Mouse (Mus musculus) T-helper 17 cell (primary cell): ENCODE results near the gene Gfra1.

Experiments
- in situ Hi-C, 2 experiments: fragments of 300-600 bp; cut with MboI, MseI; formaldehyde crosslinking; loops; 1 replicate in 1 of 2; 2 replicates in 1 of 2; pipeline ENCODE4 v1.15.1; 2025; ENCODE audit warnings: high pct_unique_total_duplicates in 2 of 2

Gfra1 gene

GRCm38 (mm10) chr19:58336802-58337201, 118.9 kb downstream of the Gfra1 start:
- in situ Hi-C loops, result no loop called here

DNA sequence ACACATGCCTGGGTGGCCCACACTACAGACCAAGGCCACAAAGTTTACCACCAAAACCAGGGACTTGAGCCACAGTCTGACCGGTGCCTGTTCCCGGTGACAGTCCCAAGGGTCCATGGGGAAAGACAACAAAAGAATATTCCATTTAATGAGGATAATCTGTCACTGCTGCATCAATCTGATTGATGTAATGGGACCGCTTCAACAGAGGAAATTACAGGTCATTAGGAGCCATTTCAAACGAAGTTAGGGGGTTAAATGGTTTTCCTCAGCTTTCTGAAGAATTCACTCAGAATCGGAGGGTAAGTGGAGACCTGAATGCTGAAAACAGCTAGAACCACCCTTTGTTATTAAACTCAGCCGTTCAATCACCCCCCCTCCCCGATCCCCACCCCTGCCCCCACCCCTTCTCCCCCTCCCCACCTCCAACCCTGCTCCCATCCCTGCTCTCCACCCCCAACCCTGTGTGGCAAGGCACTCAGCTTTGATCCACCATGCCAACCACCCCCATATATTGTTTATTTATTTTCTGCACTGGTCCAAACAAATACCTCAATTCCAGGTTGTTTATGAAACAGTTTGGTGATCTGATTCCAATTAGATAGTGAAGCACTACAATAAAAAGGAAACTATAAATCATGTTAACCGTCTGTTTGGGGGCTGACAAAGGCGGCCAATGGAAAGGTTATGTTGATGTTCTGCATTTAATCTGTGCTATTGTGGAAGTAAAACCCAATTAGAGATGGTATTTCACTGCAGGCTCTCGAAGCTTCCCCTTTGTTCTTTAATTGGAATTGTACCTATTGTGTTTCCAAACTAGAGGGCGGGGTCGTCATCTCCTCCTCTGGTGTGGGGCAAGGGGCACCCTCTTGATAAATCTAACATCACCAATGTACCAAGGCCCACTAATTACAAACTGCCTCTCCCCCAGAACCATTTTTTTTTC, 119.9 kb downstream of the Gfra1 start:
- in situ Hi-C loops, result no loop called here

DNA sequence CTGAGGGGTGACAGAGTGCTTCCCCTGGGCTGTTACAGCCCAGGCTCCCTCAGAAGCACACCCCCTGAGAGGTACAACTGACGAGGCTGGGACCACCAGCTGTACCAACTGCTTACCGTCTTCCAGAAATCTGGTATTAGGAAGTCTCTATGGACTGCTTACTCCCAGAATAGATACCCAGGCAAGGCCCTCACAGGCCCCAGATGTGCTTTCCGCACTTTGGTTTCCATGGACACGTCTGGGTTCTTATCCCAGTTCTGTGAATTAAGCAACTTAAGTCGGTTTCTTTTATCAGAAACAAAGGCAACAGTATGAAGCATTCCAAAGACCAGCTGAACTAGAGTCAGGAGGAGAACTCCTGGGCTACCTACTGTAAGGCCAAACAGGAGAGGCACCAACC, 126.4 kb downstream of the Gfra1 start:
- in situ Hi-C loops, result no loop called here

- in situ Hi-C loops, result no loop called here
Measured at GRCm38 (mm10) chr19:58328014-58328413, 127.7 kb downstream of the Gfra1 start.

DNA sequence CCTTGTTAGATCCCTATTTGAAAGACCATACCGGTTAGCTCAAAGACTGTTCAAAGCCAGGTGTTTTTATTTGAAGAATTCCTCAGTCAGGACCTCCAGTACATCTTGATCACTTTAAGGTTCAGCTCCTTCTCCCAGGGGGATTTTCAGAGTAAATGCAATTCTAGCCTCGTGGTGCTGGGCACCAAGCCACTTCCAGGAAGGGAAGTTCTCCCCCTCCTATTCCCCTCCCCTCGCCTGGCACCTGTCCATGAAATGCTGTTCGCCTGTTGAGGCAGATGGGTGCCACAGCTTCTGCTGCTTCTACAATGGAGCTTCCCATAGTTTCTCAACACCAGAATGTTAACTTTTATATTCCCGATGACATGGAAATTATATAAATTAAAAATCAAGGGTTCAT, 139.2 kb downstream of the Gfra1 start:
- in situ Hi-C loops, result no loop called here

DNA sequence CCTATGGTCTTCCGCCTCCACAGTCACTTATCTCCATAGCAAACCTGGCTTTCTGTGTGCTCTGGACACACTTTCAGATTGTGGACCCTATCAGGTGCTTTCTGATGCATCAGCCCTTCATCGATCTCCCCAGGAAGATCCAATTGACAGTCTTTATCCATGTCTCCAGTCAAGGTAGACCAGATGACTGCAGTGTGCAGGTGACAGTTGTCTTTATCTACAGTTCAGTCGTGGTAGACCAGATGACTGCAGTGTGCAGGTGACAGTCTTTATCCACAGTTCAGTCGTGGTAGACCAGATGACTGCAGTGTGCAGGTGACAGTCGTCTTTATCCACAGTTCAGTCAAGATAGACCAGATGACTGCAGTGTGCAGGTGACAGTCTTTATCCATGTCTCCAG, 140.0 kb downstream of the Gfra1 start:
- in situ Hi-C loops, result no loop called here

DNA sequence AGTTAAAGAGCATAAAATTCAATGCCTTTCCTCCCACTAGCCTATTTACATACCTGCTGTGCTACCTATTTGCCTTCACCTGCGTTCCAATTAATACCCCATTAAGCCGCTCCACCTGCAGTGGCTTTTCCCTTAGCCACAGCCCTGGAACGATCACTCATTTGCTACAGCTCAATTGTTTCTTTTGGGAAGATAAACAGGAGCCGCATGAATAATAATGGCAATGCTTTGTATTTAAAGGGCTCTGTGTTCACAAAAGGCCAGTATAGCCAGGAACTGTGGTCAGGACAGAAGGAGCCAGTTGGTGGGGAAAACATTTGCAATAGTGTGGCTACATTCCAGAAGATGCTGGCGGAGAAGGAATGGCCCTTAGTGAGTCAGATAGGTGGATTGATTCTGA, 141.1 kb downstream of the Gfra1 start:
- in situ Hi-C loops, result loop anchor here in 1 of 2 experiments (5.0 kb wide), 1 partner anchor 243 kb away; no protein-coding TSS in a partner anchor

DNA sequence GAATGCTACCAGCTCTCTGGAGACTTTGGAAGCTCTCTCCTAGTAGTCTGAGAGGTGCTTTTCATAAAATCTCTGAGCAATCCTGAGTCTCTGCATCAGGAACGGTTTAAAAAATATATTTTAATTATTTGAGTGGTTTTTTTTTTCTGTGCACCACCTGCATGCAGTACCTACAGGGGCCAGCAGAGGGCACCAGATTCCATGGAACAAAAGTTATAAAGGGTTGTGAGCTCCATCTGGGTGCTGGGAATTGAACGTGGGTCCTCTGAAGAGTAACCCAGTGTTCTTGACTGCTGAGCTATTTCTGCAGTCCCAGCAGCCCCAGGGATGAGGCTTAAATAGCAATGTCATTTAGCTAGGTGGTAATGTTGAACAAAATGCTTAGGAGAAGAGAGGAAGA, 141.9 kb downstream of the Gfra1 start:
- in situ Hi-C loops, result loop anchor here in 1 of 2 experiments (5.0 kb wide), 1 partner anchor 244 kb away; no protein-coding TSS in a partner anchor

DNA sequence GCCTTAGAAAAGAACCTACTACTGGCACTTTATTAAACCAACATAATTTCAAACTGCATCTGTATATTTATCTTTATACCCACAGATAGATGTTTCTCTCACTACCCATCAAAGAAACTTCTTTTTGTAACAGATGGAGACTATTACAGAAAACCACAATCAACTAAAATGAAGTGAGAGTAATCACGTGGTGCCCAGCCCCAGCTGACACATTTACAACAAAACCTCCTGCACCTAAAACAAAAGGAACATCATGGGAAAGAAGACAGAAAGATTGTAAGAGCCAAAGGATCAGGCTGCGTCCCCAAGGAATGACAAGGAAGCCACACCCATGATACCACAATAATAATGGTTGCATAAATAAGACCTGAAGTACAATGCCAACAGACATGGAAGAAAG, 143.2 kb downstream of the Gfra1 start:
- in situ Hi-C loops, result loop anchor here in 1 of 2 experiments (5.0 kb wide), 1 partner anchor 245 kb away; no protein-coding TSS in a partner anchor

DNA sequence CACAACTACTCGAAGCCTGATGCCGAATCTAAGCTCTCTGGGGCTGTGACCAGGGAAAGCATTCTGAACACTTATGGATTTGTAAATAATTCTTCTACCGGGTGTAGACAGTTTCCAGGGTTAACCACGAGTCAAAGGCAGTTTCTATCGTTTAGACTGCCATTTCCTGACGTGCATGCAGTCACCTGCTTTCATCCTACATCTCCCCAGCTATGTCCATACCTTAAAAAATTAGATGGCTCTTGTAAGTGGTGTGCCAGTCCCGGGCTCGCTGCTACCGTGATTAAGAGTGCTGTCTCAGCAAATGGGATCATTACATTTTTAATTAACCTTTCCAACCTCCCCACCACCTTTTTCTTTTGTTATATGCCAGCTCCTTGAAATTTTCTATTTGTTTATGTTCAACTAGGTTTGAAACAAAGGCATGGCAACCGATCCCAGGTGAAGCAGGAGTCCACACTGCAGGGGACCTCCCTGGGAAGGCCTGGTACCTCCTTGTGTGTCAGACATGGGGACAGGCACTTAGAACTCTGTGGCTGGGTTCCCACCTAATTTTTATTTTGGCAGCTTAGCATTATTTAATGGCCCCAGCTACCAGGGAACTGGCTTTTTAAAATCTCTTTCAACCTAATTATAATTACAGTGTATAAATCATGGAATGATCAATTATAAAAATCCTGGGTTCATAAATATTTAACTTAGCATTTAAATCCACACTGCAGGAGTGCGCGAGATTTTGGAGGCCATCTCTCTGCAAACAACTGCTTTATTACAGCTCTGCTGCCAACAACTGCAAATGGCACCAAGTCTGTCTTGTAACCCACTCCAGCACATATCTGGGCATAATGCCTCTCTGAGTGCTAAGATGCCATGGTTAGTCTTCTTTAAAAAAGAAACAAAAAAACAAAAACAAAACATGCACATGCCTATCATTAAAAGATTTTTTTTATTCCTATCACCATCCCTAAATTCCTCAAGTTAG, 145.1 kb downstream of the Gfra1 start:
- in situ Hi-C loops, result loop anchor here in 1 of 2 experiments (5.0 kb wide), 1 partner anchor 247 kb away; no protein-coding TSS in a partner anchor

- in situ Hi-C loops, result loop anchor here in 1 of 2 experiments (5.0 kb wide), 1 partner anchor 248 kb away; no protein-coding TSS in a partner anchor
Measured at GRCm38 (mm10) chr19:58309620-58310275, 146.0 kb downstream of the Gfra1 start.

DNA sequence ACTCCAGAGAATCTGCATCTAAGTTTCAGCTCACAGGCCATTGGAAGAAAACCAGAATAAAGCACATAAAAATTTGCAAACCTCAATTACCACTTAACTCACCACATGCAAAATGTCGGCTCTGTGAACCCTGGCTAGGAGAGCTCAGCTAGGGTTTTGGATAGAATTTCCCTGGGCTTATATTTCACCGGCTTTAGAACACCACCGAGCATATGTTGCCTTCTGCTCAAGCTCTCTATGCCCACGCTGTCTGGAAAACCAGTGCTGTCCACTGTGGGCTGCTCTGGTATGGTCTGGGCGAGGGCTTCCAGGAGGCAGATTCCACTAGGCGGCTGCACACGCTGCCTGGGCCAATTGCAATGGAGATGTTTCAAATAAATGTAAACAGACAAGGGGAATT, 154.6 kb downstream of the Gfra1 start:
- in situ Hi-C loops, result loop anchor here in 1 of 2 experiments (5.0 kb wide), 1 partner anchor 166 kb away; no protein-coding TSS in a partner anchor

GRCm38 (mm10) chr19:58297926-58298325, 157.8 kb downstream of the Gfra1 start:
- in situ Hi-C loops, result no loop called here

DNA sequence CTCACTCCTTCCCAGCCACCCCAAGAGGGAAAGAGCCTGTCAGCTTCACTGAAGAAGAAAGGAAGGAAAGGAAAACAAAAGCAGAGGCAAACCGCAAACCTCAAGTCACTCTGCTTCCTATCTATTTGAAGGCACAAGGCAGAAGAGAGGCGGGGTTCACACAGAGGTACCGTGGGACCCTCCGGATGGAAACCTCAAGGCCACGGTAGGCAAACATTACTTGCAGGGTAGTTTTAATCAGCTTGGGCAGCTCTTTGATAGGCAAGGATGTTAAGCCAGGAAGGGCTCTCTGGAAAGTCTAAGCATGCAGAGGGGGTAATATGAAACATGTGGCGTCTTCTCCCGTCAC, 158.9 kb downstream of the Gfra1 start:
- in situ Hi-C loops, result no loop called here

- in situ Hi-C loops, result no loop called here
Measured at GRCm38 (mm10) chr19:58295986-58296841, 159.5 kb downstream of the Gfra1 start.

GRCm38 (mm10) chr19:58288145-58288544, 167.6 kb downstream of the Gfra1 start:
- in situ Hi-C loops, result no loop called here

- in situ Hi-C loops, result no loop called here
Measured at GRCm38 (mm10) chr19:58275281-58275680, 180.4 kb downstream of the Gfra1 start.

DNA sequence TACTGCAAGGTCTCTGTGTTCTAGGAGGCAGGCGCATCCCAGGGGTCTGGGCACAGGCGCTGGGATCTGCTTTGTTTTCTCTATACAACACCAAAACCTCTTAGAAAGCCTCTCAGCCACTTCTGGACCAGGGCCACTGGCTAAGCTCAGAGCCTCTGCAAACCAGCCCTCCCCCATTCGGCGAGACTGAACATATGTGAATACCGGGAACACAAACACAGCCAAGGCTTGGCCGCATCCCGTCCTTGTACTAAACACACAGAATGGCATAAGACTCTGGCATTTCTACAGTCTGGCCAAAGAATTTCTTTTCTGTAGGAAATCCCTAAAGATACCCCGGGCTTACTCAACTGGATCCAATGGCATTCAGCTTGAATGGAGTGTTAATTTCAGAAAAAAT, 183.9 kb downstream of the Gfra1 start:
- in situ Hi-C loops, result no loop called here

DNA sequence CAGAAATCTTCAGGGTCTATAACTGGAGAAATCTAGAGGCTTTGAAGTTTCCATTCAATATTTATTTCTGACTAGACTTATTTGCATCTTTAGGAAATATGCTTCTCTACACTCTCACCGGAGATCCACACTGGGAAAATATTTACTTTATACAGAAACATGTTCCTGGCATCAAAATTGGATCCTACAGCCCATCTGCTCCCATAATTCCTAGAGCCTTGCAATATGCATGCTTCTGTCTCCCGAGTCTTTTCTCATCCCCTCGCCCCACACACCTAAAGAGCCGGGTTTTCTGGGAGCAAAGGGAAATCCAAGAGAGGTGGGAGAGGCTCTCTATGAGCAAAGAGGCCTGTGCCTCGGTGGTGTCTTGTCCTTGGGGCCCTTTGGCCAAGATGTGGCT, 184.9 kb downstream of the Gfra1 start:
- in situ Hi-C loops, result no loop called here

DNA sequence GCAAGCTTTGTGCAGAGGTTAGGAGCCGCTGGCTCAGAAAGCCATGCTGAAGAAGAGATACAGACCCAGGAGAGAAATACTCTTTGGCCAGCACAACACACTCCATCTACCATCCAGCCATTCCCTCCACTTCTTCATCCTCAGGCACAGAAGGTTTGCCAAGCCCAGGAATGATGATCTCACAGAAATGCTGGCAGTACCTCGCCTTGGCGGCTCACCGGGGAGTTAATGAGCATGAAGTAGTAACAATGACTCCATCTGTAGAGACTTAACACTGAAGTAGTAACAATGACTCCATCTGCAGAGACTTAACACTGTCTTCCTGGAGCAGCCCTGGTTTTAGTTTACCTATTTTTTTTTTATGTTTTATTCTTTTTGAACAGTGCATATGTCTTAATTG, 187.2 kb downstream of the Gfra1 start:
- in situ Hi-C loops, result no loop called here
